Mouse (Mus musculus) embryonic facial prominence, embryonic 11.5 days (tissue): ENCODE measurements around the gene Scn5a. TPM values are rescaled to one million over a fixed set of nuclear protein-coding genes. Genes with fewer than 3 reads are reported as not detected.

ENCODE experiments used
- ATAC-seq: fragments of 200-750 bp; cut with Nextera tagmentation; replicated peaks from 2 replicates; pipeline ENCODE4 v1.8.0; 2017; ENCODE audit warnings: low read depth; ENCODE audit not compliant: insufficient number of reproducible peaks, low FRiP score, low TSS enrichment
- DNase-seq: peaks from one replicate; pipeline ENCODE4 v3.0.0-alpha.2; 2015; ENCODE audit warnings: low spot score
- H3K27ac ChIP-seq: fragments of 300-500 bp; sonication (generic); replicated peaks from 2 replicates; pipeline ENCODE4 v1.5.1; 2014; ENCODE audit warnings: mild to moderate bottlenecking, low read depth, low read length, control low read depth
- H3K27me3 ChIP-seq: fragments of 300-500 bp; sonication (generic); 2 replicates; pipeline ENCODE4 v1.6.1; 2014; ENCODE audit warnings: mild to moderate bottlenecking, low read length, moderate library complexity, mixed read lengths; ENCODE audit not compliant: control insufficient read depth, insufficient read depth
- H3K36me3 ChIP-seq: fragments of 300-500 bp; sonication (generic); replicated peaks from 2 replicates; pipeline ENCODE4 v1.6.1; 2014; ENCODE audit warnings: low read depth, mild to moderate bottlenecking, low read length, moderate library complexity, mixed read lengths; ENCODE audit not compliant: control insufficient read depth, insufficient read depth
- H3K4me1 ChIP-seq: fragments of 300-500 bp; sonication (generic); 2 replicates; pipeline ENCODE4 v1.6.1; 2014; ENCODE audit warnings: low read length, mixed read lengths; ENCODE audit not compliant: control insufficient read depth, insufficient read depth
- H3K4me2 ChIP-seq: fragments of 300-500 bp; sonication (generic); 2 replicates; pipeline ENCODE4 v1.6.1; 2014; ENCODE audit warnings: low read depth, mild to moderate bottlenecking, control low read depth, low read length, moderate library complexity
- H3K4me3 ChIP-seq: fragments of 300-500 bp; sonication (generic); 2 replicates; pipeline ENCODE4 v1.5.1; 2014; ENCODE audit warnings: low read depth, low read length, control low read depth
- H3K9ac ChIP-seq: fragments of 300-500 bp; sonication (generic); replicated peaks from 2 replicates; pipeline ENCODE4 v1.6.1; 2014; ENCODE audit warnings: mild to moderate bottlenecking, control low read depth, low read length
- H3K9me3 ChIP-seq: fragments of 300-500 bp; sonication (generic); replicated peaks from 2 replicates; pipeline ENCODE4 v1.6.1; 2016; ENCODE audit warnings: mild to moderate bottlenecking, low read length, inconsistent platforms, mixed read lengths; ENCODE audit not compliant: control insufficient read depth
- WGBS: fragments of 180-500 bp; shearing (Covaris S2); extraction: QIAGEN DNeasy Blood & Tissue Kit; methylation state at CpG from one replicate; pipeline ENCODE4 v1.1.7; 2014; 5-methylcytosine and 5-hydroxymethylcytosine counted together
- polyA plus RNA-seq: library from polyadenylated mRNA; unstranded; fragments of >200 nt; fragmentation: Nextera tagmentation; extraction: Ambion mirVana; gene quantifications from 2 replicates; pipeline ENCODE4 v1.2.1, GENCODE M21; 2014

Scn5a gene
- polyA plus RNA-seq, 1 experiment from 2014 or later, result 0.52 TPM

GRCm38 (mm10) chr9:119481612-119482011 is 97.2 kb downstream of the Scn5a start:
- no peak overlapping the region for H3K27ac ChIP-seq
- no peak overlapping the region for H3K9ac ChIP-seq
- no peak overlapping the region for H3K4me2 ChIP-seq
- no peak overlapping the region for H3K4me3 ChIP-seq
- no peaks in the 10 kb centered on the region for H3K27me3 ChIP-seq
- H3K9me3 ChIP-seq, result no peaks in the 10 kb centered on the region
- H3K4me1 ChIP-seq, result no peaks in the 10 kb centered on the region
- 79% methylated on average over 4 of the region's 4 CpGs for WGBS
- H3K36me3 ChIP-seq, result no peaks in the 10 kb centered on the region
- DNase-seq, result no peak
- ATAC-seq, result no peak

- Histone ChIP-seq H3K27ac (no peak overlapping the region), H3K4me1 (no peaks in the 10 kb centered on the region), H3K4me3 (no peak overlapping the region), H3K4me2 (no peak overlapping the region), H3K27me3 (no peaks in the 10 kb centered on the region), H3K36me3 (no peaks in the 10 kb centered on the region), H3K9ac (no peak overlapping the region), H3K9me3 (no peaks in the 10 kb centered on the region)
- DNase-seq (no peak), ATAC-seq (no peak)
- 68% methylated on average over 8 of the region's 8 CpGs for WGBS
Observed at GRCm38 (mm10) chr9:119479297-119479696, 99.5 kb downstream of the Scn5a start.

GRCm38 (mm10) chr9:119478345-119478744 is 100.5 kb downstream of the Scn5a start:
- Histone ChIP-seq H3K27ac (no peak overlapping the region), H3K27me3 (no peaks in the 10 kb centered on the region), H3K9ac (no peak overlapping the region), H3K36me3 (no peaks in the 10 kb centered on the region), H3K4me3 (no peak overlapping the region), H3K9me3 (no peaks in the 10 kb centered on the region), H3K4me1 (no peaks in the 10 kb centered on the region), H3K4me2 (no peak overlapping the region)
- ATAC-seq (no peak), DNase-seq (no peak)
- whole genome bisulfite sequencing, result 83% methylated on average over 11 of the region's 11 CpGs

GRCm38 (mm10) chr9:119477754-119478153 is 101.1 kb downstream of the Scn5a start:
- no peaks in the 10 kb centered on the region for H3K27me3 ChIP-seq
- 49% methylated on average over 6 of the region's 6 CpGs for WGBS
- no peak overlapping the region for H3K4me3 ChIP-seq
- no peak overlapping the region for H3K4me2 ChIP-seq
- no peak for DNase-seq
- no peak overlapping the region for H3K27ac ChIP-seq
- H3K9me3 ChIP-seq, result no peaks in the 10 kb centered on the region
- ATAC-seq, result no peak
- H3K4me1 ChIP-seq, result no peaks in the 10 kb centered on the region
- no peak overlapping the region for H3K9ac ChIP-seq
- H3K36me3 ChIP-seq, result no peaks in the 10 kb centered on the region

GRCm38 (mm10) chr9:119474717-119475611 is 103.9 kb downstream of the Scn5a start:
- DNase-seq, result no peak
- Histone ChIP-seq H3K9me3 (no peaks in the 10 kb centered on the region), H3K27ac (no peak overlapping the region), H3K9ac (no peak overlapping the region), H3K4me2 (no peak overlapping the region), H3K4me1 (no peaks in the 10 kb centered on the region), H3K27me3 (no peaks in the 10 kb centered on the region), H3K36me3 (no peaks in the 10 kb centered on the region), H3K4me3 (no peak overlapping the region)
- 58% methylated on average over 15 of the region's 15 CpGs for WGBS
- no peak for ATAC-seq

GRCm38 (mm10) chr9:119473608-119474164 is 105.1 kb downstream of the Scn5a start:
- Histone ChIP-seq H3K9me3 (no peaks in the 10 kb centered on the region), H3K4me1 (no peaks in the 10 kb centered on the region), H3K27me3 (no peaks in the 10 kb centered on the region), H3K27ac (no peak overlapping the region), H3K36me3 (no peaks in the 10 kb centered on the region), H3K4me3 (no peak overlapping the region), H3K4me2 (no peak overlapping the region), H3K9ac (no peak overlapping the region; the same call in 1 of the 2 replicates)
- 86% methylated on average over 9 of the region's 9 CpGs for WGBS
- ATAC-seq, result no peak
- DNase-seq, result no peak

- no peak for ATAC-seq
- H3K4me2 ChIP-seq, result no peak overlapping the region
- no peak overlapping the region for H3K4me3 ChIP-seq
- no peaks in the 10 kb centered on the region for H3K36me3 ChIP-seq
- H3K4me1 ChIP-seq, result no peaks in the 10 kb centered on the region
- no peak for DNase-seq
- 86% methylated on average over 1 of the region's 1 CpGs for WGBS
- H3K27ac ChIP-seq, result no peak overlapping the region
- H3K9me3 ChIP-seq, result no peaks in the 10 kb centered on the region
- H3K9ac ChIP-seq, result no peak overlapping the region
- H3K27me3 ChIP-seq, result no peaks in the 10 kb centered on the region
Observed at GRCm38 (mm10) chr9:119473011-119473410, 105.8 kb downstream of the Scn5a start.

GRCm38 (mm10) chr9:119472412-119472918 is 106.4 kb downstream of the Scn5a start:
- WGBS, result 76% methylated on average over 11 of the region's 11 CpGs
- DNase-seq, result no peak
- ATAC-seq, result no peak
- H3K4me3 ChIP-seq, result no peak overlapping the region
- no peak overlapping the region for H3K9ac ChIP-seq
- H3K27ac ChIP-seq, result no peak overlapping the region
- H3K27me3 ChIP-seq, result no peaks in the 10 kb centered on the region
- H3K4me1 ChIP-seq, result no peaks in the 10 kb centered on the region
- no peaks in the 10 kb centered on the region for H3K9me3 ChIP-seq
- H3K4me2 ChIP-seq, result no peak overlapping the region
- no peaks in the 10 kb centered on the region for H3K36me3 ChIP-seq
